In the genomic region with DNA sequence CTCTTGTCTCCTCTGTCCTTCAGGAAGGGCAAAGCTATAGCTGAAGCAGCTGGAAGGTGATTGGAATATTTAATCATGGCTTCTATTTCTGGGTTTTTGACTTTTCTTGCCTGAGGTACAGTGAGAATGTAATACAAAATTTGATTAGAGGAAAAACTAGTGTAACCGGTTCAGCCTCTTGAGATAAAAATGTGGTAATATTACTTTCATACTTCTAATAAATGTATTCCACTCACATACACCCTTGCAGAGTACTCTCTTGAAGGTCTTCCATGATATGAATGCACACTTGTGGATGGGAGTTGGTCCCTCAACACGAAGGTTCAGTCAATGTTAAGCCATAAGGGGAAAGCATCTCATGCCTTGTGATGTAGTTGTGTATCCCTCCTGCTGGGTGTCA, we compare ENCODE assay signal across 16 mouse cellular contexts.
"Had no signal": no experiment of that assay in that cellular context is flagged by ENCODE, and none has a peak within 500 bp of the region (broad histone marks: within the 10 kb centered on the region; RNA-seq: fewer than 3 reads in every experiment).

No protein-coding gene starts in this region.

- ATAC-seq: intestine, postnatal 0 days; liver, postnatal 0 days had no signal

- H3K27ac ChIP-seq: kidney, postnatal 0 days; layer of hippocampus, adult 2 months; limb, embryonic 15.5 days; liver, embryonic 14.5 days; stomach, postnatal 0 days had no signal

- H3K4me2 ChIP-seq: limb, embryonic 15.5 days; liver, embryonic 11.5 days; midbrain, embryonic 11.5 days had no signal

- H3K27me3 ChIP-seq: limb, embryonic 15.5 days had no signal

- H3K4me3 ChIP-seq: layer of hippocampus, adult 2 months; limb, embryonic 15.5 days had no signal

- DNase-seq: kidney, adult 2 months; kidney, postnatal 25 days; layer of hippocampus, adult 9-11 months; midbrain, embryonic 14.5 days; right cerebral cortex, adult 18-20 months; right cerebral cortex, postnatal 14 days; right cerebral cortex, postnatal 4 days had no signal

- H3K9ac ChIP-seq: limb, embryonic 15.5 days; liver, embryonic 14.5 days; liver, postnatal 0 days had no signal

- H3K36me3 ChIP-seq: limb, embryonic 15.5 days had no signal

- H3K9me3 ChIP-seq: limb, embryonic 15.5 days had no signal
